Mouse (Mus musculus) fibroblast of lung, adult 2 months (primary cell): ENCODE measurements around the gene Spop.

ENCODE experiments used
- DNase-seq: peaks from one replicate; pipeline ENCODE4 v3.0.0-alpha.2; 2011; ENCODE audit warnings: low read depth

Spop gene

DNA sequence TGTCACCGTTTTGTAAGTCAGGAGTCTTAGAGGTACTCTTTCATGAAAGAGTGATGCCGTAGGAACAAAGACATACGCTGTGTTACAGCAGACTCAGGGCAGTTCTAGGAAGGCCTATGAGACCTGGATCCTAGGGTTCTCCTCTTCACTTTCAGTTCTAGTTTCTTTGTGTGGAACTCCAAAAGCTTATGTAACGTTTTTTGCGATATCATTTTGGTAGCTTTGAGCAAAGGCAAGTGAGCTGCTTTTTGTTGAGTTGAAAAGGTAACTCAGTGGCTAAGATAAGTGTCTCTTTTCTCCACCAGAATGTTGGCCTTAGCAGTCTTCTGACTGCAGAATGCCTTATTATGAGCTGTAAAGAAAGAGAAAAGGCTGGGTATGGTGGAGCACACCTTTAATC is 3.5 kb downstream of the Spop start:
- DNase-seq: no peak

DNA sequence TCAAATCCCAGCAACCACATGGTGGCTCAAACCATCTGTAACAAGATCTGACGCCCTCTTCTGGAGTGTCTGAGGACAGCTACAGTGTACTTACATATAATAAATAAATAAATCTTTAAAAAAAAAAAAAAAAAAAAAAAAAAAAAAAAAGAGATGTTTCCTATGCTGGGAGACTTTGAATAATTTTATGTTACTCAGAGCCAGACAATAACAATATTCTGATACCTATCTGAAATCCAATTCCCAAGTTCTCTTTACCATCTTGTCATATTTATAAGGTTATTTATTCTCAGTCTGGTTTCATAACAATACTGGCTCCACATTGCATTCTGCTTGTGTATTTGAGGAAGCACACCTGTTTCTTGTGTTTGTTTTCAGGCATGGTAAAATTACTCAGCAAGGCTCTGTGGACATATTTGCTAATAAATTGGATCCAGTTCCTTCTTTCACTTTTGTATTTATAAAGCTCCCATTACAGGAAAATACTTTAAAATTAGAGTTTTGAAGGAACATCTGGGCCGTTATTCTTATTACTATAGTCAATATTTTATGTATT is 7.1 kb downstream of the Spop start:
- no peak for DNase-seq

DNA sequence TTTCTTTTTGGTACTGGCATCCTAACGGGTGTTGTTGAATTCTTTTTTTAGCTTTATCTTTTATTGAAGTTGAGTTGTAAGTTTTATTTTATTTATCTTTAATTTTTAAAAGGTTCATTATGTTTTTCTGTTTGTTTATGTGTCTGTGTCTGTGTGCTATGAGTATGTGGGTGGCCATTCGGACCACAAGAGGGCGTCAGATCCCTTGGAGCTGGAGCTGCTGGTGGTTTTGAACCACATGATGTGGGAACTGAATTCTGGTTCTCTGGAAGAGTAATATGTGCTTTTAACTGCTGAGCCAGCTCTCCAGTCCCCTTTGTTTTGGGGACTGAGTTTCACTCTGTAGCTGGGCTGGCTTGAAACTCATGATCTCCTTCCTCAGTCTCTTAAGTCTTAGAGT is 9.6 kb downstream of the Spop start:
- DNase-seq: no peak

GRCm38 (mm10) chr11:95431344-95431743 is 17.5 kb downstream of the Spop start:
- DNase-seq: no peak

GRCm38 (mm10) chr11:95432194-95432593 is 18.3 kb downstream of the Spop start:
- DNase-seq: no peak

- DNase-seq: no peak
Observed at GRCm38 (mm10) chr11:95445371-95445770, 31.5 kb downstream of the Spop start.

DNA sequence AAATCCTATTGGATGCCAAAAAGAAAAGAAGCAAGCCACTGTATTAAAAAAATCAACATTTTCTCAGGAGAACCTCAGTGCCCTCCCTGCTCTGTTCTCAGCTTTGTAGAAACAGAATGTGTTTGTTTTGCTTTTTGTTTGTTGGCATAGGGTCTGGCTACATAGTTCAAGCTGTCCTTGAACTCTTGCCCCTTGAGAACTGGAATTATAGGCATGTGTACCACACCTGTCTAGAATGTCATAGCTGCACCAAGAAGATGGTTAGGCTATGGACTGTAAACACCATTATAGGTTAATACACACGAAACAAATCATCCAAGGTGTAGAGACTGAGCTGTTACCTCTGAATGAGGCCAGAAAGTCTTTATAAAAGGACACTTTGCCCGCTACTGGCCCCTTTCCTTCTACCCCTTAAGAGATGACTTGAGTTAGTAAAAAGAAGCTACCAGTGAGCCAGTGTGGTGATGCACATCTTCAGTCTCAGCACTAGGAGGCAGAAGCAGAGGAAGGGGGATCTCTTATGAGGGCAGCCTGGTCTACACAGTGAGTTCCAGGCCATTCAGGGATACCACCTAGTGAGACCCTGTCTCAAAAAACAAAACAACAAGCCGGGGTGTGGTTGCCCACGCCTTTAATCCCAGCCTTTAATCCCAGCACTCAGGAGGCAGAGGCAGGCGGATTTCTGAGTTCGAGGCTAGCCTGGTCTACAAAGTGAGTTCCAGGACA is 32.9 kb downstream of the Spop start:
- DNase-seq: no peak

GRCm38 (mm10) chr11:95448346-95448745 is 34.5 kb downstream of the Spop start:
- DNase-seq: no peak

DNA sequence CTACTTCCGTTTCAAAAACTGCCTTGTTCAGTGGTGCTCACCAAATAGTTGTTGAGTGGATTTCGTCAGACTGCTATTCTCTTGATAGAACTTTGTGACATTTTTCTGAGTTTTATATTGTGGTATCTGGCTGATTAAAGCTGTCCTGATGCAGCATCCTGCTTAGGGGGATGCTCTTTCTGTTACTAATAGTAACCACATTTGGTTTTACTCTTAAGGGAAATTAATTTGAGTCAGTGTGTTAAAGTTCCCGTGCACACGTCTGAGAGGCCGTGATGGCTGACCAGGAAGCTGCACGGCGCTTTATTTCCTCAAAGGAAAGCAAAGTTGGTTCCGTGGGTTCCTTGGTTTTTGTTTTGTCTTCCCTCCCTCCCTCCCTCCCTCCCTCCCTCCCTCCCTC is 41.5 kb downstream of the Spop start:
- DNase-seq: no peak

- no peak for DNase-seq
Observed at GRCm38 (mm10) chr11:95460872-95461271, 47.0 kb downstream of the Spop start.

DNA sequence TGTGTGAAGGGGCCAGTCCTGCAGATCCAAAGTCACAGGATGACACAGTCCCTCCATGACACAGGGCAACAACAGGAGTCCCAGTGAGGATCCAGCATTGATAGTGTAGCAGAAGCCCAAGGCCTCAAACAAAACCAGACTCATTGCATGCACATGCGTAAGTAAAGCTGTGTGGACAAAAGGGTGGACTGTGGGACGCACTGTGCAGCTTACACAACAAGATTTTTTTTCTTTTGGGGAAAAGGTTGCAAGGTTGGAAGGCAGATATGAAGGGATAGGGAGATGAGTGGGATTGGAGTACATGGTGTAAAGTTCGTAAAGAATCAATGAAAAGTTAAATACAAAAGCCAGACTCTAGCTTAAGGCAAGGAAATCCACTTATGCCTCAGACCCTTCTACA is 48.3 kb downstream of the Spop start:
- no peak for DNase-seq

GRCm38 (mm10) chr11:95467731-95468130 is 53.9 kb downstream of the Spop start:
- peak; percentile 61 for DNase-seq

- no peak for DNase-seq
Observed at GRCm38 (mm10) chr11:95472942-95473341, 59.1 kb downstream of the Spop start.

- DNase-seq: no peak
Observed at GRCm38 (mm10) chr11:95473456-95473855, 59.6 kb downstream of the Spop start.

DNA sequence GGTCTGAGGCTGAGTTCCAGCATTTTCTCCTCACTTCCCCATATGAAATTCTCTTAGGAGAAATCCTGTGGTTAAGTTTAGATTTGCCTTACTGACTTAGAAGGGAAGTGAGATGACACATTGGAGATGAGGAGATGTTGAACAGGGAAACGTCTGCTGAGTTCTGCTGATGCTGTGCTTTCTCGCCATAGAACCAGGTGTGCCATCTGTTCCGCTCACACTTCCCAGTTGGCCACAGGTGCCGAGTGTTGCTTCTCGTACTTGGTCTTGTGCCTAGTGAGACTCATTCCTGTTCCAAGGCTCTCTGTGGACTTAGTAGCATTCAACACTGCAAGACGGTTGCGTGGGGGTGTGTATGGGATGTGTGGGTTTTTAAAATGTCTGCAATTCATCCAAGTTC is 62.4 kb downstream of the Spop start:
- no peak for DNase-seq

GRCm38 (mm10) chr11:95479458-95479857 is 65.6 kb downstream of the Spop start:
- DNase-seq: no peak

DNA sequence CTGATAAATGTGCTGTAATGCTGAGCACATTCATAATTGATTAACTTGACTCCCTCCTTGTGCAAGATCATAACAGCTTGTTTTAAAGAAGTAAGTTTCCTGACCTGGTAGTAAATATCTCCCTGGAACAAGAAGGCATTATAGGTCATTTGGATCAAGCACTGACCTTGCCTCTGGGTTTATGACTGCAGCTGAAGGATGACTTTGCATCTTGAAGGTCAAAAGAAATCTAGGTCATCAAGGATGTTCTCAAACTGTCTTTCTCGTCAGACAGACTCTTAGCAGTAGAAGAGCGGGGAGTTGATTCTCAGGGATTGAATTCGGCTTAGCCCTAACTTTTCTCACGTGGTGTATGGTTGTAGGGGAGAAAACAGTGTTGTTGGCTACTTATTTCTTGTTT is 66.8 kb downstream of the Spop start:
- DNase-seq: no peak

DNA sequence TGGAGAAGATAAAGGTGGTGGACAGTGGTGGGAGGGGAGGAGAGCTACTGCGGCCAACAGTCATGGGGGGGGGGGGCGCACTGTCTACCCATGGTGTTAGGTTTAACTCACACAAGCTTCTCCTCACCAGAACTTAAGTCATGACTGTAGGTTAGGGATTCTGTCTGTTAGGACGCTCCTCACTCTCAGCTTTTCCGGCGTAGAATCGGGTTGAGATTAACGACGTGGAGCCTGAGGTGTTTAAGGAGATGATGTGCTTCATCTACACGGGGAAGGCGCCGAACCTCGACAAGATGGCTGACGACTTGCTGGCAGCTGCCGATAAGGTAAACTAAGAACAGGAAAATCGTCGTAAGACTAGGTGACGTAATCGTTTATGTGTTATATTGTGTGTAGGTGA is 71.8 kb downstream of the Spop start:
- DNase-seq: no peak

DNA sequence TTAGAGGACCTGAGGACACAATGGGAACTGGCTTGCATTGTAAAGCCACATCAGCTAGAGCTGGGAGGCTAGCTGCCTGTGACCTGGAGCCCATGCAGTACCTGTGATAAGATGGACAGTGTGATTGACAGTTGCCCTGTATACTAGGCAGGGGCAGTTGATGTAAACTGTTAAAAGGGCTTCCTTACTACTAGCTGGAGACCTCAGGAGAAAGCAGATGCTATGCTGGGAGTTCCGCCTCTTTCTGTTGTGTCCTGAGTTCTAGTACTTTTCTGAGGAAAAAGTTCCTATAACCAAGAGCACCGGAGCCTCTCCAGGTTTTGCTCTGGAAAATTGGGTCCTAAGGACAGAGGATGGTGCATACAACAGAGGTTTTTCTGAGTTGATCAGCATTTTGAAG is 73.4 kb downstream of the Spop start:
- DNase-seq: no peak

- DNase-seq: no peak
Observed at GRCm38 (mm10) chr11:95490104-95490503, 76.2 kb downstream of the Spop start.

- DNase-seq: no peak
Observed at GRCm38 (mm10) chr11:95492256-95492655, 78.4 kb downstream of the Spop start.

DNA sequence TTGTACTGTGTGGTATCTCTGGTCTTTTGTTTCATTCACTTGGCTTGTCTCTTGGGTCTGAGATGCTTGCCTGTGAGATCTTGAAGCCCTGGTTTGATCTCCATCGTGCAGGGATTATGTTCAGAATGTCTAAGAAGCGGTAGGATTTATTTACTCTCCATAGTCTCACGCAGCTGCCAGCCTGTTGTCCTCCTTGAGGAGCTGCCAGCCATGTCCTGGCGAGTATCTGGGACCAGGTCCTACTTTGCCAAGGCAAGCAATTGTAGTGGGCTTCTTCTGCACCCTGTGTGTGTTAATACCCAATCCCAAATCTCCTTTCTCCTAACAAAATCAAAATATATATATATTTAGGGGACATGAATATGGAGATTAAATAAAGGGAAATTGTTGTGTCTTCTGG is 79.1 kb downstream of the Spop start:
- DNase-seq: no peak

DNA sequence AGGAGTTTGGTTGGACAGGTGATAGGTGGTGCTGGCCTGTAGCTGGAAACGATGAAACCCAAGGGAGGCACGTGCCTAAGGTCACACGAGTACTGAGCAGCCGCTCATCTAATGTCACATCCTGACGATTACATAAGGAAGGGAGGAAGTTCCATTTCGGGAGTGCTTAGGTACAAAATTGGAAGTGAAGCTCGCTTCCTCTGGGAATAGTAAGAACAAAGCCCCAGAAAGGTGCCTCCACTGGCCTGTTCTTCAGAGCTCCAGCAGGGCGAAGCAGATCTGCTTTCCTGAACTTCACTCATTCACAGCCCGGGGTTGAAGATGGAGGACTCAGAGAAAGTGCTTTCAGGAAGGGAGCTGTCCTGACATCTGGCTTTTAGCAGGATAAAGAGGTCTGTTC is 80.1 kb downstream of the Spop start:
- no peak for DNase-seq

GRCm38 (mm10) chr11:95494374-95494773 is 80.5 kb downstream of the Spop start:
- DNase-seq: no peak
